Mouse (Mus musculus): ENCODE data around the gene Zdhhc7. TPM values are rescaled to one million over a fixed set of nuclear protein-coding genes. Genes with fewer than 3 reads are reported as not detected.

Zdhhc7 gene
- polyA plus RNA-seq, 1 experiment from 2014 or later, result 28.0 TPM

DNA sequence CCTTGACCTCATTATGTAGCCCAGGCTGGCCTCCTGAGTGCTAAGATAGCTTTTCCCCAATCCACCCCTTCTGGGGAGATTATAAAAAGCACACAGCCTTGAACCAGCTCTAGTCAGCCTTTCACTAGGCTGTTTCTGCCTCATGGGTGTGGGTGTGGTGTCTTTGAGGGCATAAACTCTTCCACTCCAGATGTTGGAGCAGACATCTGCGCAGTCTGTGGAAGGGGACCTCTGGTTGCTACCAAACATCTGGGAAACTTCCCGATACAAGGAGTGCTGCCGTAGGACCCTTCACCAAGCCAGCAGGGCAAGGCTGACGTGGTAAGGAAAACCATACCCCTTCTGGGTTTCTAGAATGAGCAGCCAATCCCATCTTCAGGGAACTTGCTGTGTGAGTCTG is 49.4 kb downstream of the Zdhhc7 start:
- H3K27ac ChIP-seq (ENCODE audit: low read depth, low read length), result no peak overlapping the region
- H3K9ac ChIP-seq (ENCODE audit: low read depth, low read length), result no peak overlapping the region
- 81% methylated on average over 4 of the region's 4 CpGs for WGBS
- ATAC-seq, result no peak
- no peaks in the 10 kb centered on the region for H3K36me3 ChIP-seq (ENCODE audit: control insufficient read depth, insufficient read depth, low read length)
- no peaks in the 10 kb centered on the region for H3K9me3 ChIP-seq (ENCODE audit: control insufficient read depth, low read length)
- no peak overlapping the region for H3K4me2 ChIP-seq (ENCODE audit: low read length)
- no peaks in the 10 kb centered on the region for H3K4me1 ChIP-seq (ENCODE audit: control insufficient read depth, insufficient read depth, low read depth, low read length)
- no peaks in the 10 kb centered on the region for H3K27me3 ChIP-seq (replicated peaks; ENCODE audit: control insufficient read depth, insufficient read depth, low read length)
- no peak overlapping the region for H3K4me3 ChIP-seq (ENCODE audit: low read length)

DNA sequence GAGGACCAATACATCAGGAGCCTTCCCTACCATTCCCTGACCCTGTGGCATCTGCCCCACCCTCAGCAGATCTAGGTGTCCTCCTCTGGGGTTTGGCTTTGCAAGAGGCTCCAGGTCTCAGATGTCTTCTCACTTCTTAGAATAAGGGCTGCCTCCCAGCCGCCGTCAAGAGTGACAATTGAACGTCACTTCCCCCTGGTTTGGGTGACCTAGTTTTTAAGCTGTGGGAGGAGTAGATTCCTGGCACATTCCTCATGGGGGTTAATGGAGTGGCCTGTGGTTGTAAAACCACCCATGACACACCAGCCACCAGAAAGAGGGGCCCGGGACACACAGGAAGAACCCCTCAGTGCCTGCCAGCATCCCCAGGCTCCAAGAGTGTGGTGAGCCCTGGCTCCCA is 50.3 kb downstream of the Zdhhc7 start:
- 77% methylated on average over 4 of the region's 4 CpGs for WGBS
- H3K27me3 ChIP-seq (replicated peaks; ENCODE audit: control insufficient read depth, insufficient read depth, low read length), result no peaks in the 10 kb centered on the region
- ATAC-seq, result no peak
- H3K4me1 ChIP-seq (ENCODE audit: control insufficient read depth, insufficient read depth, low read depth, low read length), result no peaks in the 10 kb centered on the region; the same call in 1 of the 2 replicates
- H3K9ac ChIP-seq (ENCODE audit: low read depth, low read length), result no peak overlapping the region
- H3K4me2 ChIP-seq (ENCODE audit: low read length), result no peak overlapping the region
- no peak overlapping the region for H3K4me3 ChIP-seq (ENCODE audit: low read length)
- H3K36me3 ChIP-seq (ENCODE audit: control insufficient read depth, insufficient read depth, low read length), result no peaks in the 10 kb centered on the region
- no peaks in the 10 kb centered on the region for H3K9me3 ChIP-seq (ENCODE audit: control insufficient read depth, low read length)
- no peak overlapping the region for H3K27ac ChIP-seq (ENCODE audit: low read depth, low read length)

GRCm38 (mm10) chr8:120050376-120050775 is 50.9 kb downstream of the Zdhhc7 start:
- Histone ChIP-seq H3K4me3 (ENCODE audit: low read length) (no peak overlapping the region), H3K36me3 (ENCODE audit: control insufficient read depth, insufficient read depth, low read length) (no peaks in the 10 kb centered on the region), H3K27ac (ENCODE audit: low read depth, low read length) (no peak overlapping the region), H3K27me3 (replicated peaks; ENCODE audit: control insufficient read depth, insufficient read depth, low read length) (no peaks in the 10 kb centered on the region), H3K4me1 (ENCODE audit: control insufficient read depth, insufficient read depth, low read depth, low read length) (no peaks in the 10 kb centered on the region; the same call in 1 of the 2 replicates), H3K4me2 (ENCODE audit: low read length) (no peak overlapping the region), H3K9ac (ENCODE audit: low read depth, low read length) (no peak overlapping the region), H3K9me3 (ENCODE audit: control insufficient read depth, low read length) (no peaks in the 10 kb centered on the region)
- 88% methylated on average over 10 of the region's 10 CpGs for WGBS
- ATAC-seq, result no peak

DNA sequence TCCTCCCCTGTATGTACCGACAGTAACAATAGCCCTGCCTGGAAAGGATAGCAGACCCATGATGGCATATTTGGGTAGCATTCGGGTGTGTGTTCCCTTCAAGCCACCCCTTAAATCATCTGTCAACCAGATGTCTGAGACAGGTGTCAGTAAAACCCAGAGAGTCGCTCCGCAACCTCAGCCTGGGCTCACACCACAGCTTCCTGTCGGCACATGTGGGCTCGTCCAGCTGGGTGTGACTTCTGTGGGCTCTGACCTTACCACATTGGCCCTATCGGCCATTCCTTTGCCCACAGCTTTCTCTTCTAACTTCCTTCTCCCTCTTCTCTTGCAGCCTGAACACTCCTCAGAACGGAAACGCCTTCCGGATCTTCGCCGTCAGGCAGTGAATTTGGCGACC is 51.3 kb downstream of the Zdhhc7 start:
- Histone ChIP-seq H3K4me2 (ENCODE audit: low read length) (no peak overlapping the region), H3K9me3 (ENCODE audit: control insufficient read depth, low read length) (no peaks in the 10 kb centered on the region), H3K4me3 (ENCODE audit: low read length) (no peak overlapping the region), H3K9ac (ENCODE audit: low read depth, low read length) (no peak overlapping the region), H3K4me1 (ENCODE audit: control insufficient read depth, insufficient read depth, low read depth, low read length) (no peaks in the 10 kb centered on the region; the same call in 1 of the 2 replicates), H3K27me3 (replicated peaks; ENCODE audit: control insufficient read depth, insufficient read depth, low read length) (no peaks in the 10 kb centered on the region), H3K27ac (ENCODE audit: low read depth, low read length) (no peak overlapping the region), H3K36me3 (ENCODE audit: control insufficient read depth, insufficient read depth, low read length) (no peaks in the 10 kb centered on the region)
- 89% methylated on average over 13 of the region's 13 CpGs for WGBS
- no peak for ATAC-seq

DNA sequence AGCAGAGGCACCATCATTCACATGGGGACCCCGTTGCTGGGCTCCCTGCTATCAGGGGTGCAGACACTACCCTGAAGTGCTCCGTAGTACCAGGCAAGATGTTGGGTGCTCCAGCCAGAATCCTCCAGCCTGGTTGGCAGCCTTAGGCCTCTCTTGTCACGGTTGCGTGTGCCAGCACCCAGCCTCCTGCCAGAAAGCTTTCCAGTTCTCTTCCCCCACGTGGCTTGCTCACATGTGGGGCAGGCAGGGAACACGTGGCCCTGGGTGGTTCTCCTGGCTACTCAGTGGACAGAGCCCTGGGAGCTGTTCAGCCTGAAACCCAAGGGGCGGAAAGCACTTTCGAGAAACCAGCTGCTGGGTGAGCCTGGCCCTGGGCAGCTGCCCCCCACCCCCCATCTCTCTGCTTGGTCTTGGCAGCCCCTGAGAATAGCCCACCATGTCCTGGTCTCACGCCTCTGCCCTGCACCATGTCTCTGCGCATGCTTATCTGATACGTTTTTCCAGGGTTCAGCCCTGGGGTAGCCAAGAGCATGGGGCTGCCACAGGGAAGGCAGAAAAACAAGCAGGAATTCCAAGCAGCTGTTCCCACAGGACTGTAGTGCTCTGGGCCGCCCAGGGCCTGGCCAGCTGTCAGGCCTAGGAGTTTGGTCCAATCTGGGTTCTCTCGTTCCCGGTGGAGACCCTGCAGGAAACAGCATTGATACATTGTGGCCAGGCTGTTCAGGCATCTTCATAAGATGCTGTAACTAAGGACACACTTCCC is 54.8 kb downstream of the Zdhhc7 start:
- H3K4me1 ChIP-seq (ENCODE audit: control insufficient read depth, insufficient read depth, low read depth, low read length), result no peaks in the 10 kb centered on the region; the same call in 1 of the 2 replicates
- 53% methylated on average over 14 of the region's 14 CpGs for WGBS
- ATAC-seq, result peak; percentile 56; the same call in 1 of the 2 replicates
- no peak overlapping the region for H3K9ac ChIP-seq (ENCODE audit: low read depth, low read length)
- H3K27ac ChIP-seq (ENCODE audit: low read depth, low read length), result no peak overlapping the region
- H3K36me3 ChIP-seq (ENCODE audit: control insufficient read depth, insufficient read depth, low read length), result no peaks in the 10 kb centered on the region
- H3K4me3 ChIP-seq (ENCODE audit: low read length), result no peak overlapping the region
- H3K9me3 ChIP-seq (ENCODE audit: control insufficient read depth, low read length), result no peaks in the 10 kb centered on the region
- no peaks in the 10 kb centered on the region for H3K27me3 ChIP-seq (replicated peaks; ENCODE audit: control insufficient read depth, insufficient read depth, low read length)
- H3K4me2 ChIP-seq (ENCODE audit: low read length), result no peak overlapping the region

DNA sequence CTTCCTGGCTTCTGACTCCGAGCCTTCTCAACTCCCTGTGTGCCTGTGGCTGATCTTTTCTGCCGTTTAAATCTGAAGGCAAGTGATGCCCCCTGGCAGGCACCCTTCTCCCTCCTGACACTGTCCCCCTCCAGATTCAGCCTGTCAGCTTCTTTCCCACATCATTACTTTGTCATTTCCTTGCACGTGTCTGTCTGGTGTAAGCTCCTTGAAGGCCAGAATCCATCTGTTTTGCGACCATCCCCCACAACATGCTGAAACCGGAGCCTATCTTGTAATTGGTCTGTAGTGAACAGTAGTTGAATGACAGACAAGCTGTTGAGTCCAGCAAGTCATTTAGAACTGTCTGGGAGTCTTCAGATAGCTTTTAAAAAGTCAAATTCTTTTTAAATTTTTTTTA is 55.8 kb downstream of the Zdhhc7 start:
- Histone ChIP-seq H3K4me2 (ENCODE audit: low read length) (no peak overlapping the region), H3K36me3 (ENCODE audit: control insufficient read depth, insufficient read depth, low read length) (no peaks in the 10 kb centered on the region), H3K9ac (ENCODE audit: low read depth, low read length) (no peak overlapping the region), H3K4me1 (ENCODE audit: control insufficient read depth, insufficient read depth, low read depth, low read length) (no peaks in the 10 kb centered on the region; the same call in 1 of the 2 replicates), H3K4me3 (ENCODE audit: low read length) (no peak overlapping the region), H3K27ac (ENCODE audit: low read depth, low read length) (no peak overlapping the region), H3K9me3 (ENCODE audit: control insufficient read depth, low read length) (no peaks in the 10 kb centered on the region), H3K27me3 (replicated peaks; ENCODE audit: control insufficient read depth, insufficient read depth, low read length) (no peaks in the 10 kb centered on the region)
- no peak for ATAC-seq
- WGBS, result 64% methylated on average over 5 of the region's 5 CpGs

- Histone ChIP-seq H3K27me3 (replicated peaks; ENCODE audit: control insufficient read depth, insufficient read depth, low read length) (no peaks in the 10 kb centered on the region), H3K4me2 (ENCODE audit: low read length) (no peak overlapping the region), H3K27ac (ENCODE audit: low read depth, low read length) (no peak overlapping the region), H3K9me3 (ENCODE audit: control insufficient read depth, low read length) (no peaks in the 10 kb centered on the region), H3K9ac (ENCODE audit: low read depth, low read length) (no peak overlapping the region), H3K36me3 (ENCODE audit: control insufficient read depth, insufficient read depth, low read length) (no peaks in the 10 kb centered on the region), H3K4me3 (ENCODE audit: low read length) (no peak overlapping the region), H3K4me1 (ENCODE audit: control insufficient read depth, insufficient read depth, low read depth, low read length) (no peaks in the 10 kb centered on the region; the same call in 1 of the 2 replicates)
- no peak for ATAC-seq
- 88% methylated on average over 8 of the region's 8 CpGs for WGBS
Measured at GRCm38 (mm10) chr8:120044907-120045306, 56.4 kb downstream of the Zdhhc7 start.

GRCm38 (mm10) chr8:120042542-120043312 is 58.6 kb downstream of the Zdhhc7 start:
- no peak overlapping the region for H3K27ac ChIP-seq (ENCODE audit: low read depth, low read length)
- no peaks in the 10 kb centered on the region for H3K27me3 ChIP-seq (replicated peaks; ENCODE audit: control insufficient read depth, insufficient read depth, low read length)
- WGBS, result 84% methylated on average over 10 of the region's 10 CpGs
- no peaks in the 10 kb centered on the region for H3K9me3 ChIP-seq (ENCODE audit: control insufficient read depth, low read length)
- H3K36me3 ChIP-seq (ENCODE audit: control insufficient read depth, insufficient read depth, low read length), result no peaks in the 10 kb centered on the region
- ATAC-seq, result no peak
- H3K4me3 ChIP-seq (ENCODE audit: low read length), result no peak overlapping the region
- H3K4me1 ChIP-seq (ENCODE audit: control insufficient read depth, insufficient read depth, low read depth, low read length), result no peaks in the 10 kb centered on the region; the same call in 1 of the 2 replicates
- no peak overlapping the region for H3K4me2 ChIP-seq (ENCODE audit: low read length)
- H3K9ac ChIP-seq (ENCODE audit: low read depth, low read length), result no peak overlapping the region

GRCm38 (mm10) chr8:120040861-120041260 is 60.4 kb downstream of the Zdhhc7 start:
- 46% methylated on average over 1 of the region's 1 CpGs for WGBS
- Histone ChIP-seq H3K27ac (ENCODE audit: low read depth, low read length) (no peak overlapping the region), H3K27me3 (replicated peaks; ENCODE audit: control insufficient read depth, insufficient read depth, low read length) (no peaks in the 10 kb centered on the region), H3K9ac (ENCODE audit: low read depth, low read length) (no peak overlapping the region), H3K9me3 (ENCODE audit: control insufficient read depth, low read length) (no peaks in the 10 kb centered on the region), H3K36me3 (ENCODE audit: control insufficient read depth, insufficient read depth, low read length) (no peaks in the 10 kb centered on the region), H3K4me3 (ENCODE audit: low read length) (no peak overlapping the region), H3K4me1 (ENCODE audit: control insufficient read depth, insufficient read depth, low read depth, low read length) (no peaks in the 10 kb centered on the region), H3K4me2 (ENCODE audit: low read length) (no peak overlapping the region)
- ATAC-seq, result no peak

All from hindbrain, embryonic 16.5 days (tissue).